Mouse (Mus musculus) forebrain, embryonic 14.5 days (tissue): ENCODE data around the gene Kdm4c. TPM values are rescaled to one million over a fixed set of nuclear protein-coding genes. Genes with fewer than 3 reads are reported as not detected.
"Not testable (repeated sequence)": the region's sequence is repeated elsewhere in the genome, so short reads cannot be mapped to it uniquely, and the experiment has no call there.

Source experiments
- ATAC-seq: fragments of 200-750 bp; cut with Nextera tagmentation; 2 replicates; pipeline ENCODE4 v1.8.0; 2017; ENCODE audit warnings: mild to moderate bottlenecking, moderate library complexity
- DNase-seq: peaks from one replicate; pipeline ENCODE4 v3.0.0-alpha.2; 2015; ENCODE audit warnings: low spot score
- H3K27ac ChIP-seq: fragments of 300-500 bp; sonication (generic); 2 replicates; pipeline ENCODE4 v1.5.1; 2014; ENCODE audit warnings: low read depth, mild to moderate bottlenecking, control low read depth, low read length, moderate library complexity
- H3K27me3 ChIP-seq: fragments of 300-500 bp; sonication (generic); replicated peaks from 2 replicates; pipeline ENCODE4 v1.6.1; 2014; ENCODE audit warnings: low read length, control low read depth, mixed read lengths; ENCODE audit not compliant: control insufficient read depth, insufficient read depth
- H3K36me3 ChIP-seq: fragments of 300-500 bp; sonication (generic); 2 replicates; pipeline ENCODE4 v1.6.1; 2014; ENCODE audit warnings: low read length, control low read depth; ENCODE audit not compliant: control insufficient read depth, insufficient read depth
- H3K4me1 ChIP-seq: fragments of 300-500 bp; sonication (generic); 2 replicates; pipeline ENCODE4 v1.6.1; 2014; ENCODE audit warnings: antibody characterized with exemption, low read length, control low read depth; ENCODE audit not compliant: control insufficient read depth, insufficient read depth
- H3K4me2 ChIP-seq: fragments of 300-500 bp; sonication (generic); 2 replicates; pipeline ENCODE4 v1.6.1; 2014; ENCODE audit warnings: mild to moderate bottlenecking, control low read depth, low read length
- H3K4me3 ChIP-seq: fragments of 300-500 bp; sonication (generic); 2 replicates; pipeline ENCODE4 v1.5.1; 2014; ENCODE audit warnings: low read depth, low read length, control low read depth
- H3K9ac ChIP-seq: fragments of 300-500 bp; sonication (generic); 2 replicates; pipeline ENCODE4 v1.6.1; 2014; ENCODE audit warnings: mild to moderate bottlenecking, low read length, control low read depth, moderate library complexity
- H3K9me3 ChIP-seq: fragments of 300-500 bp; sonication (generic); replicated peaks from 2 replicates; pipeline ENCODE4 v1.6.1; 2016; ENCODE audit warnings: low read length, control low read depth, mixed read lengths; ENCODE audit not compliant: control insufficient read depth
- WGBS: fragments of 180-500 bp; shearing (Covaris S2); extraction: QIAGEN DNeasy Blood & Tissue Kit; methylation state at CpG from one replicate; pipeline ENCODE4 v1.1.7; 2014; 5-methylcytosine and 5-hydroxymethylcytosine counted together
- polyA plus RNA-seq: library from polyadenylated mRNA; unstranded; fragments of >200 nt; fragmentation: Nextera tagmentation; extraction: Ambion mirVana; gene quantifications from 2 replicates; pipeline ENCODE4 v1.2.1, GENCODE M21; 2014

Gene Kdm4c
- 14.7 and 19.9 TPM in 2 replicates for polyA plus RNA-seq

- H3K9ac ChIP-seq: no peak within 1 kb of the TSS
- H3K4me1 ChIP-seq: no peaks in the 10 kb centered on the region
- H3K9me3 ChIP-seq: no peaks in the 10 kb centered on the region
- no peaks in the 10 kb centered on the region for H3K36me3 ChIP-seq
- WGBS: 59% methylated on average over 1 of the region's 1 CpGs
- no peak within 1 kb of the TSS for H3K4me3 ChIP-seq
- H3K4me2 ChIP-seq: no peak within 1 kb of the TSS
- no peak for DNase-seq
- no peak within 1 kb of the TSS for H3K27ac ChIP-seq
- no peaks in the 10 kb centered on the region for H3K27me3 ChIP-seq
- ATAC-seq: no peak
Observed at GRCm38 (mm10) chr4:74242176-74242575, at the start of gene Kdm4c. Kdm4c (plus strand) TSS chr4:74242497.

DNA sequence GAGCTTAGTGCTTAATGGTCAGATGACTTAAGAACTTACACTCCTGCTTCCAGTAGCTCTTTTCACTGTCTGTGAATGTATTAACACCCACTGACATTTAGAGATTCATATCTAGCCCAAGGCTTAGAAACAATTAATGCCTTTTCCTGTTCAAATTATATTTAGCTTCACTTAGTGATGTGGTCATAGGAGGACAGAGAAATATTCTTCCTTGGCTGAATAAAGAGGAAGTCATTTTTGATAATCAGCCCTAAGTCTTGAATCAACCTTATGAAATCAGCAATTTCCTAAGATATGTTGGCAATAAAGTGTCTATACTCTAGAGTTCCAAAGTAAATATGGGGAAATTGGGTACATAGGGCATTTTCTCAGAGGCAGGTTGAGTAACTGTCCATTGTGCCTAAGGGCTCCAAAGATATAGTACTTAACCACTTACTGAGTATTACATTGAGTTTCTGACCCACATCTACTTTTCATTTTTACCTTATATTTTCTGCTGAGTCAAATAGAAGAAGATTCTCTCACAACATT, 41.0 kb upstream of the Kdm4c start:
- DNase-seq (no peak), ATAC-seq (no peak)
- Histone ChIP-seq H3K4me2 (no peak overlapping the region), H3K9ac (no peak overlapping the region), H3K27ac (no peak overlapping the region), H3K36me3 (no peaks in the 10 kb centered on the region), H3K4me3 (no peak overlapping the region), H3K9me3 (no peaks in the 10 kb centered on the region; the same call in 1 of the 2 replicates), H3K4me1 (no peaks in the 10 kb centered on the region), H3K27me3 (no peaks in the 10 kb centered on the region)

- DNase-seq, H3K9ac ChIP-seq, H3K4me3 ChIP-seq, H3K27ac ChIP-seq, ATAC-seq, H3K36me3 ChIP-seq, H3K27me3 ChIP-seq, H3K9me3 ChIP-seq, H3K4me1 ChIP-seq, H3K4me2 ChIP-seq: not testable (repeated sequence)
- 86% methylated on average over 1 of the region's 1 CpGs for WGBS
Observed at GRCm38 (mm10) chr4:74221780-74222179, 20.5 kb upstream of the Kdm4c start.

GRCm38 (mm10) chr4:74222360-74222759, 19.9 kb upstream of the Kdm4c start:
- Histone ChIP-seq H3K4me2 (no peak overlapping the region), H3K4me3 (no peak overlapping the region), H3K27ac (no peak overlapping the region), H3K9ac (no peak overlapping the region), H3K27me3 (no peaks in the 10 kb centered on the region), H3K9me3 (no peaks in the 10 kb centered on the region), H3K36me3 (no peaks in the 10 kb centered on the region), H3K4me1 (no peaks in the 10 kb centered on the region)
- no peak for ATAC-seq
- WGBS: 32% methylated on average over 3 of the region's 3 CpGs
- DNase-seq: peak; percentile 49

DNA sequence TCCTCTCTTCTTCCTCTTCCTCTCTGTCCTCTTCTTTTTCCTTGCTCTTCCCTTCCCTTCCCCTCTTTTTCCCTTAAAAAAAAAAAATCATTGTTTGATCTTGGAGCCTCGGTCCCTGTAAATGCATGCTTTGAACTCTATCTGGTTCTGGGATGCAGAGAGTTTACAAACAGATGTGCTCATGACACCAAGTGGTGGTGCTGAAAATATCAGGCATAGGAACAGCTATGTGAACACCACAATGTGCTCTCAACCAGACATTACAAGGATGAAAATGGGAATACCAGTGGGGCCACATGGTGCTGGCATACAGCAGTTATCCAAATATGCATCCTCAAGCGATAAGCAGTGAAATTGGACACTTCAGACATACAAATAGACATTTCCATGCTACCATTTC, 18.1 kb upstream of the Kdm4c start:
- no peak overlapping the region for H3K4me2 ChIP-seq
- 69% methylated on average over 2 of the region's 2 CpGs for WGBS
- H3K9ac ChIP-seq: no peak overlapping the region
- no peaks in the 10 kb centered on the region for H3K27me3 ChIP-seq
- no peak overlapping the region for H3K4me3 ChIP-seq
- no peaks in the 10 kb centered on the region for H3K36me3 ChIP-seq
- no peaks in the 10 kb centered on the region for H3K9me3 ChIP-seq
- no peak for DNase-seq
- no peak overlapping the region for H3K27ac ChIP-seq
- no peaks in the 10 kb centered on the region for H3K4me1 ChIP-seq
- ATAC-seq: no peak

DNA sequence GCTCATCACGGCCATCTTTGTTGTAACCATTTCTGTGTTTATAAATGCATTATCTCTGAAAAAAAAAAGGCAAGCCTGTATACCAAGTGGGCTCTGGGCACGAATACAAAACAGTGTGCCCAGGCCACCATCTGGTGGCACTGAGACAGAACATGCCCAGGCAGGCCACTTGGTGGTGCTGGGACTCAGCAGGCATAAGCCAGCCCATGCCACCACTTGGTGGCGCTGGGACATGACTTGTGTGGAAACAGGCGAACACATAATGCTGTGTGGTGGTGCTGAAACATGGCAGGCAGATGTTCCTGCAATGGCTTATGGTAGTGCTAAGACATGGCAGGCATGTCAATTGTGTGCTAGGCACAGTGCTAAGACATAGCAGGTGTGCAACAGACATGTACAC, 11.3 kb upstream of the Kdm4c start:
- Histone ChIP-seq H3K4me1 (no peaks in the 10 kb centered on the region), H3K4me3 (no peak overlapping the region), H3K4me2 (no peak overlapping the region), H3K9me3 (no peaks in the 10 kb centered on the region), H3K9ac (no peak overlapping the region), H3K27ac (no peak overlapping the region), H3K36me3 (no peaks in the 10 kb centered on the region), H3K27me3 (no peaks in the 10 kb centered on the region)
- DNase-seq (peak; percentile 11), ATAC-seq (peak; percentile 15; the same call in 1 of the 2 replicates)
- WGBS: 76% methylated on average over 4 of the region's 4 CpGs

GRCm38 (mm10) chr4:74231405-74231804, 10.9 kb upstream of the Kdm4c start:
- H3K9me3 ChIP-seq: no peaks in the 10 kb centered on the region
- H3K4me3 ChIP-seq: no peak overlapping the region
- 67% methylated on average over 5 of the region's 5 CpGs for WGBS
- peak; percentile 51 for ATAC-seq
- no peaks in the 10 kb centered on the region for H3K4me1 ChIP-seq
- H3K27ac ChIP-seq: no peak overlapping the region
- no peaks in the 10 kb centered on the region for H3K36me3 ChIP-seq
- DNase-seq: peak; percentile 44
- H3K4me2 ChIP-seq: no peak overlapping the region
- H3K27me3 ChIP-seq: no peaks in the 10 kb centered on the region
- H3K9ac ChIP-seq: no peak overlapping the region

DNA sequence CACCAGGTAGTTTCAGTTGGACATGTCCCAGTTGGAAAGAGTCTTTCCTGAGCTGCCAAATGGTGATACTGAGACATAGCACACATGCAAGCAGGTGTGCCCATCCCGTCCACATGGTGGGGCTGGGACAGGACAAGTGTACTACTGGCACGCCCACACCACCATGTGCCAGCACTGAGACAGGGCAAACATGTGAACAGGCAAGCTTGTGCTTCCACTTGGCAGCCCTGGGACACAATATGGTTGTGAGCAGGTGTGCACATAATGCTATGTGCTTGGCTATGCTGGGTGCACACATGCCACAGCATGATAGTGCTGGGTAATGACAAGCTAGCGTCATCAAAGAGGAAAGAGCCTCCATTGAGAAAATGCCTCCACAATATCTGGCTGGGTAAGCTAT, 8.8 kb upstream of the Kdm4c start:
- 85% methylated on average over 3 of the region's 3 CpGs for WGBS
- no peak overlapping the region for H3K4me3 ChIP-seq
- H3K4me2 ChIP-seq: no peak overlapping the region
- no peak overlapping the region for H3K9ac ChIP-seq
- H3K4me1 ChIP-seq: no peaks in the 10 kb centered on the region
- H3K27ac ChIP-seq: no peak overlapping the region
- H3K27me3 ChIP-seq: no peaks in the 10 kb centered on the region
- peak; percentile 50; the same call in 1 of the 2 replicates for ATAC-seq
- no peaks in the 10 kb centered on the region for H3K36me3 ChIP-seq
- peak; percentile 30 for DNase-seq
- no peaks in the 10 kb centered on the region for H3K9me3 ChIP-seq

- Histone ChIP-seq H3K4me2 (peak overlapping the region; percentile 67), H3K27ac (peak overlapping the region; percentile 88), H3K4me1 (peaks cover 4% of the 10 kb centered on the region), H3K36me3 (no peaks in the 10 kb centered on the region), H3K9me3 (no peaks in the 10 kb centered on the region), H3K4me3 (peak overlapping the region; percentile 85), H3K27me3 (no peaks in the 10 kb centered on the region), H3K9ac (peak overlapping the region; percentile 88)
- peak; percentile 98 for ATAC-seq
- WGBS: under 1% methylated on average over 63 of the region's 68 CpGs
- peak; percentile 98 for DNase-seq
Observed at GRCm38 (mm10) chr4:74251348-74252244, 9.3 kb downstream of the Kdm4c start.
